Mouse (Mus musculus) right cerebral cortex, adult 2 months (tissue): ENCODE data around the gene Ap3b2.

Source experiments
- DNase-seq, 2 experiments: peaks; one replicate each; pipeline ENCODE4 v3.0.0; 2021 to 2022; ENCODE audit warnings: low spot score in 2 of 2

Gene Ap3b2

DNA sequence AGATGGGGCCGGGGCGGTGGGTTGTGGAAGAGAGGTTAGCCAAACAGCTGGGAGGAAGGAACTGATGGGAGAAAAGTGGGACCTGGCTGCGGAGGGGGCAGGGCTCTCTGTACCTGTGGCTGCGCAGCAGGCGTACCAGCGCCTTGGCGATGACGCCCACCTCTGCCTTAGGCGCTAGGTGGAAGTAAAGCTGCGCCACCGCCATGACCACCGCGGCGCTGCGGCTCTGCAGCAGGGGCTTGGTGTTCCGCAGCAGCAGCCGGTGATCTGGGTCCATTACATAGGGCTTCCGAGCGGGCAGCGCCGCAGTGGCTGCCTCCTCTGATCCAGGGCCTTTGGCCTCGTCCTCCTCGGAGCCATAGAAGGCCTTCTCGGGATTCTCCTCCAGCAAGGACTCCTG is 16.9 kb downstream of the Ap3b2 start:
- no peak for DNase-seq

DNA sequence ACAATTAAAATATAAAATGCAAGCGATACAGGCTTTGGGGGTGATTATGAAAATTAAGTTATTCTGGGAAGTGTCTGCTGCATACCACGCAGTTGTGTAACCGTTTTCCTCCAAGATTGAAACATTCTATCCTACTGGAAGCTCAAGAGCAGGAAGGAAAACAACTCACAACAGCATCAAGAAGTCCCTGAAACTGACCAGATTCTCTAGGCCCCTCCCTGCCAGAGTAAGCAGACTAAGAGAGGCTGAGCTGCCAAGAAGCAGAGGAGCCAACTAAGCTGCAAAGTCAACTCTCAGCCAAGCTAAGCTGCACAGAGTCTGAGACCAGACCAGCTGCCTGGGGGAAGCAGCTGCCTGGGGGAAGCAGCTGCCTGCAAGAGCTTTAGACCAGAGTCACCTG is 18.5 kb downstream of the Ap3b2 start:
- DNase-seq, result peak; percentile 36 to 57

DNA sequence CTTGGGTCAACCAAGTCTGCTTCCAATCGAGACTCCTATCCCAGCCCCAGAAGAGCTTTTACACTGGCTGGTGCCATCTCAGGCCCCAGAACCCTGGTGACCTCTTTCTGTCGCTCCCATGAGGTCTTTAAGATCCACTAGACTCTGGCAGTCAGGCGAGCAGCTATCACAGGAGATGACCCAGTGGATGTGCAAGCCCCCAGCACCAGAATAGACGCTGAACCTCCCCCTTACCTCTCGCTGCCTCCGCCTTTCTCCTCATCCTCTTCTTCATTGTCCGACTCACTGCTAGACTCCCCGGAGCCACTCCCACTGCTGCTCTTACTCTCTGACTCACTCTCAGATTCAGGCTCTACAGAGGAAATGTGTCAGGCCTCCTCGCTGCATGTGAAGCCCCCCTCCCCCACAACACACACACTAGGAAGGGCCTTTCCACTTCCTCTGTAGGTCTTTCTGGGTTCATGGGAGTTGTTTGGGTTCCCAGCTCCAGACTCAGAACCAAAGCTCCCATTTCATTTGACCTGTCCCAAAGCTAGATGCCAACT is 28.7 kb downstream of the Ap3b2 start:
- peak in 1 of 2 experiments; percentile 38 for DNase-seq

DNA sequence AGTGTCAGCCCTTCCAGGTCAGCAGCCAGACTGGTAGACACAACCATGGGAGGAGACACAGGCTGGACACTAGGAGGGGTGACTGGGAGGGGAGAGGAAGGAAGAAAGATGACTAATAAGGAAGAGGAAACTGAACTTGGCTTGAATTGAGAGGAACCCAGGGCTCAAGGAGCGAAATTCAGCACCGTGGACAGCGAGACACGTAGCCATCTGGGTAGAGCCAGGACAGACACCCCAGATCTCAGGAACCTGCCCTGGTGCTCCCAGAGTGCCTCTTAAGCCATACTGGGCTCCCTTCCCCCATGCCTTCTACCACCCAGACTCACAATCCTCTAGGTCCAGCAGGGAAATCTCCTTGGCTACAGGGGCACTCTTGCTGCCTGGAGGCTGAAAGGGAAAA is 29.6 kb downstream of the Ap3b2 start:
- DNase-seq, result no peak

DNA sequence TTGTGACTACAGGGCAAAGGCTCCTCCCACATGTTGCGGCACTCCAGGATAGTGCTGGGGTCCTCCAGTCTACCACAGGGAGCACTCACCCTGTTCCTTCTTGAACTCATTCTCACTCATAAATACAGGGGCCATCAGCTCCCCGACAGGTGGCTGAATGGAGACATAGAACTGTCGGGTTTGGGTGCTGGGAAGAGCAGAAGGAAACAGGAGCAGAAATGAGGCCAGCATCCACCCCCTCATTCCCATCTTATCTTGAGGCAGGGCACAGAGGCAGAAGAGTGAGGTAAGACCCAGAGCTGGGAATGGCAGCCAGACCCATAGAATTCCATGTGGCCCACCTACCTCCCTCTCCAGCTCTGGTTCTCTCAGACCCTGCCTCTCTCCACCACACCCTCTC is 30.9 kb downstream of the Ap3b2 start:
- DNase-seq, result no peak

DNA sequence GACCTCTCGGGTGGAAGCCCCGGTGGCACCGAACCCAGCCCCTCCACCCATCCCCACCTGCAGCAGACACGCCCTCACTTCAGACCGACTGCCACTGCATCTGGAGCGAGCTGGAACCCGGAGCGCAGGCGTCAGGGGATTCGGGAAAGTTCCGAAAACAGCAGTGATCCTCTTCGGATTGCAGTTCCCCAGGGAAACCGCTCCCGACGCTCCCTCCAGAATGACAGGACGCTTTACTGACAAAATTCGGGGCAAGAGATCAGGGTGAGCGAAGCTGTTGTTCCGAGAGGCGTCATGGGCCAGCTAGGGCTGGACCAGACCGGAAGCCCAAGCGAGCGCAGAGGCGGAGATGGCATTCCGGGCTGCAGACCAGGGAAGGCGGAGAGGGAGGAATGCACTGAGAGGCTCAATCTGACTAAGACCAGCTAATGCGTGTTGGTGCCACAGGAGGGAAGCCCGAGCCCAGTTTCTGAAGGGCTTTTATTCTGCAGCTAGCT is 38.5 kb downstream of the Ap3b2 start, which contains the start of gene Cpeb1:
Cpeb1 (minus strand) TSS at position 311 of the 497 bp plus-strand sequence.
- peak; percentile 74 to 83 for DNase-seq

DNA sequence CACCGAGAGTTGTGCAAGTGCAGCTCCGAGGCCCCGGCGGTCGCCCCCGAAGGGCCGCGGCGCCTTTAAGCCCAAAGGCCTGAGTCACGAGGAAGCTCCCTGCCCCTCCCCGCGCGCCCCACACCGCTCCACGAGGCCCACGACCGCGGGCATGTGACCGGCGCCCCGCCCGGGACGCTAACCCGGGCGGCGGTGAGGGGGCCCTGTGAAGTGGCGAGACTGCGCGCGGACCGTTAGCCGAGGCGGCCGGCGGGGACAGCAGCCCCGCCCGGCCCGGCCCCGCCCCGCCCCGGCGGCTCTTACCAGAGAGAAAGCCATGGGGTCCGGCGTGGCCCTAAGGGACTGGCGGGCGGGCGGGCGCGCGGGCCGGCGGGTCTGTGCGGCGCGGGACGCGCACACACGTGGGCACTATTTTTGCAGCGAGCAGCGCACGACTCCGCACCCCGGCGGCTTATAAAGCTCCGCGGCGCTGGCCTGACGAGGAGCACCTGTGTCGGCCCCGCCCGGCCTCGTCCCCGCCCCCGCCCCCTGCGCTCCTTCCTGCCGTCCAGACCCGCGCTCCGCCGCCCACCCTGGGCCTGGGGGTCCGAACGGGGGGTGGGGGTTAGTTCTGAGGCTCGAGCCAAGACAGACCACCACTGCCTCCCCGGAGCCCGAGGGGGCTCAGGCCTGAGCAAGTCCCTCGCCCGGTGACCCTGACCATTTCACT is 39.2 kb downstream of the Ap3b2 start:
- peak in 1 of 2 experiments; percentile 59 for DNase-seq

DNA sequence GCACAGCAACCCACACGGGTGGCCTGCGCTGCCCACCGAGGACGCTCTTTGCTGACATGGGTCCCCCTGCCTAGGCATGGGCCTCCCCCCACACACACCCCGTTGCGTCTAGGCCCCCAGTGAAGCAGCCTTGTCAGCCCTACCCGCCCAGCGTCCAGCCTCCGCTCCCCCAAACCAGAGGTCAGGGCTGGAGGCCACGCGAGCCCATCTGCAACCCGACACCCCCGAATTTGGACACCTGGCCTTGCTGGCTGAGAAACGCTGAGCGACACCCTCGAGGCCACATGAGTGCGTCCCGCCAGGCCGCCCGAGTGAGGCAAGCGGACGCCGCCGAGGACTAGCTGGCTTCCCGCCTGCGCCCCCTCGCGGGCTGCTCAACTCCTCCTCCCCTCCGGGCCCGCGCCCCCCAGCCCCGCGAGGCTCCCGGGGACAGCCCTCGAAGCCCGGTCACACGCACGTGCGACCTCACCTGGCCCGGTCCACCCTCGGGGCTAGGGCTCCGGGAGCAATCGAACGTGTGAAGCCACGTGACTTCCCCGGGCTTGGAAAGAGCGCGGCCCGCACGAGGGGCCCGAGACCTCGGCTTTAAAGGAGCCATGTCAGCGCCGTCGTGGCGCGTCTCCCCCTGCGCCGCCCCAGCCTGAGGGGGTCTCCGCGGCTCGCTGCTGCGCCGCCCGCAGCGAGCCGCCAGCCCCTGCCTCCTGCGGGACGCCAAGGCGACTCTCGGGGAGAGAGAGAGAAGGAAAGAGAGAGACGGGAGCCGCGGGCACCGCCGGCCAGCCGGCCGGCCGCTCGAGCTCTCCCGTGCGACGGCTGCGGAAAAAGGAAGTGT is 40.1 kb downstream of the Ap3b2 start:
- peak in 1 of 2 experiments; percentile 52 for DNase-seq

DNA sequence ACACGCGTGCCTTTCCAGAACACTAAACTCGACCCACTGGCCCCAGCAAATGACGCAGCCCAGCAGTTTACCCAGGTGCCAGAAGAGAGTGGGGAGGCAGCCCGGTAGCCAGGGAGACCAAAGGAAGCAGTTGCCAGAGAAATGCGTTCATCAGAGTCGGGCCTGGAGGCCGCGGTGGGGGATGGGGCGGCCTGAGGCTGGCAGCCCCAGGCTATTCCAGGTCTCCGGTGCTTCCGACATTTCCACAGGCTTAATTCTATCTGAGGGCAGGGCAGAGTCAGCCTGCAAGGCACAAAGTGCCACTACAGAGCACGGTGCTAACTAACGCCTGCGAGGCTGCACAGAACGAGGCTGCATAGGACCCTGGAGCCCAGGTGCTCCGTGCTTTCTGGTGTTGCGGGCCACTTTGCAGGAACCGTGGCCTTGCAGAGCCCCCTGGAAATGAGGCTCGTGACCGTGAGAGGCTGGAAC is 40.7 kb downstream of the Ap3b2 start:
- DNase-seq, result peak in 1 of 2 experiments; percentile 60
